Mouse (Mus musculus) megakaryocyte-erythroid progenitor cell, adult 5-6 weeks (primary cell): Measurements from ENCODE around the gene Cdc37l1. TPM values are rescaled to one million over a fixed set of nuclear protein-coding genes. Genes with fewer than 3 reads are reported as not detected.

Experiments
- ATAC-seq: replicated peaks from 2 replicates; pipeline ENCODE4 v1.8.0; 2016; ENCODE audit warnings: mild to moderate bottlenecking, inconsistent platforms; ENCODE audit not compliant: severe bottlenecking, poor library complexity, low FRiP score, low TSS enrichment
- total RNA-seq, 2 experiments: library from RNA; stranded (forward) in 1 of 2; stranded (reverse) in 1 of 2; fragments of 200-1000, 215-1000 nt in 1 of 2; fragments of >200 nt in 1 of 2; fragmentation: Nextera tagmentation in 1 of 2; gene quantifications; 2 replicates each; pipeline ENCODE4 v1.2.3; 2014 to 2017

The Cdc37l1 gene
- total RNA-seq, 2 experiments from 2014 or later, result 37.6 to 48.9 TPM

DNA sequence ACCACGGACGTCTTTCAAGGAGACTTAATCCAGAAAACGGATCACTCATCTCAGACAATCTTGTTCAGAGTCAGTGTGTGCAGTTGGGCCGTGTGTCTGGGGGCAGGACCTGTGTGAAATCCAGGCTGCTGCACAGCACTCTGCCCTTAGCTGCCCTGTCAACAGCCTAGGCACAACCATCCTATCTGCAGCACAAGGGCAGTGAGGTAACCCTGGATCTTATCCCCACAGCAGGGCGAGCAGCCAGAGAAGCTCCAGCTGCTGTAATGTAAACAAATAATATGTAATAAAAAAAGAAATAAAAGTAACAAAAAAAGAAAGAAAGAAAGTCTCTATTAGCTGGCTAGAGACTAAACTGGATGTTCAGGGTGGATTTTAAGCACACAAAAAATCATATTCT, 79.0 kb downstream of the Cdc37l1 start:
- 0 out of 2 replicates have a peak, but pooled peaks have one; percentile 12 for ATAC-seq

DNA sequence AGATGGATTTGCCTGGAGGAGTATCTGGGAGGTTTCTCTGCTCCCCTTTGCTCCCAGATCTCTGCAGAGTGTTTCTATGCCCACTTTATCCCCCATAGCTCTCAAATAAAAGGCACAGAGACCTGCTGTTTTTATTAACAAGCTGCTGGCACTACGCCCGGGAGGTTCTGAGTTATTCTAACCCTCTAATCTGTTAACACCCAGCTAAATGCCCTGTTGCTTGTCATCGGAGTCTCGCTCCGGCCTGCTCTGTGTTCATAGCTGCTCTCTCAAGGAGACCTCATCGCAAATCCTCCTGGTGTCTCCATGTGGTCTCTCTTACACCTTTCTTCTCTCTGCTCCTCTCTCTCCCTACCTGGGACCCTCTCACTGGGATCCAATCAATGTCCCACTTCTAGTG, 84.7 kb downstream of the Cdc37l1 start:
- ATAC-seq, result peak; percentile 41; the same call in 1 of the 2 replicates

Other genes starting within 250 kb of the Cdc37l1 start
- not detected in 2 replicates for gene Slc1a1, start 155.3 kb upstream of the Cdc37l1 start, total RNA-seq (2014; fragmentation: Nextera tagmentation)
- gene Slc1a1, start 155.3 kb upstream of the Cdc37l1 start, total RNA-seq (2017), result not detected in 2 replicates
- gene Plpp6, start 26.4 kb upstream of the Cdc37l1 start, total RNA-seq (2014; fragmentation: Nextera tagmentation), result 3.5 and 6.2 TPM in 2 replicates
- gene Plpp6, start 26.4 kb upstream of the Cdc37l1 start, total RNA-seq (2017), result 3.7 and 4.8 TPM in 2 replicates
- not detected in 2 replicates for gene 4430402I18Rik, start 22.6 kb upstream of the Cdc37l1 start, total RNA-seq (2014; fragmentation: Nextera tagmentation)
- gene 4430402I18Rik, start 22.6 kb upstream of the Cdc37l1 start, total RNA-seq (2017), result not detected in 2 replicates
- 93.3 and 99.1 TPM in 2 replicates for gene Ak3, start 57.6 kb downstream of the Cdc37l1 start, total RNA-seq (2014; fragmentation: Nextera tagmentation)
- 76.1 and 91.7 TPM in 2 replicates for gene Ak3, start 57.6 kb downstream of the Cdc37l1 start, total RNA-seq (2017)
- 51.2 and 73.7 TPM in 2 replicates for gene Rcl1, start 111.0 kb downstream of the Cdc37l1 start, total RNA-seq (2014; fragmentation: Nextera tagmentation)
- gene Rcl1, start 111.0 kb downstream of the Cdc37l1 start, total RNA-seq (2017), result 99.9 and 100 TPM in 2 replicates